25 mouse cellular contexts compared by ENCODE assay signal in the genomic region with DNA sequence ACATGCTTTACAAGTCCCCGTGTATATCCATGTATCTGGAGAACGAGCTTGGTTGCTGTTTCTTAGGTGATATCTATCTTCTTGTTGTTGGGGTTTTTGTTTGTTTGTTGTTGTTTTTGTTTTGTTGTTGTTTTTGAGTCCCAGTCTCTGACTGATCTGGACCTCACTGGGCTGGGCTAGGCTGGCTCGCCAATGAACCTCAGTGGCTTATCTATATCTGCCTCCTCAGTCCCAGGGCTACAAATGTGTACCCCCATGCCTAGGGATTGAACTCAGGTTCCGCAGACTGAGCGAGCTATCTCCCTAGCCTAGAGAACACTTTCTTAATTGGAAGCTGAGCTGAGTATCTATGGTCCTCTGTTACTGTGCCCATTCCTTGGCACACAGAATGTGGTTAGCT.
DNase-seq lines count a peak whose midpoint lies in the region; ATAC-seq and TF ChIP-seq lines count a peak whose summit lies in the region.
"Had no signal": no experiment of that assay in that cellular context is flagged by ENCODE, and none has a peak within 500 bp of the region (broad histone marks: within the 10 kb centered on the region; RNA-seq: fewer than 3 reads in every experiment).

No protein-coding gene starts in this region.

- H3K36me3 ChIP-seq in kidney, embryonic 15.5 days = no peaks in the 10 kb centered on the region
- H3K36me3 ChIP-seq in lung, postnatal 0 days (ENCODE audit: insufficient read depth, low read length) = no peaks in the 10 kb centered on the region
- no peaks in the 10 kb centered on the region for H3K36me3 ChIP-seq in liver, embryonic 15.5 days (replicated peaks)
- no peaks in the 10 kb centered on the region for H3K36me3 ChIP-seq in stomach, postnatal 0 days (ENCODE audit: control insufficient read depth, insufficient read depth, low read length)
- H3K36me3 ChIP-seq: embryonic facial prominence, embryonic 10.5 days; embryonic facial prominence, embryonic 15.5 days; forebrain, embryonic 12.5 days; limb, embryonic 10.5 days; limb, embryonic 15.5 days had no signal

- no peaks in the 10 kb centered on the region for H3K9me3 ChIP-seq in kidney, embryonic 15.5 days (replicated peaks)
- no peaks in the 10 kb centered on the region for H3K9me3 ChIP-seq in lung, postnatal 0 days (ENCODE audit: low read length)
- no peaks in the 10 kb centered on the region for H3K9me3 ChIP-seq in liver, embryonic 15.5 days (replicated peaks)
- no peaks in the 10 kb centered on the region for H3K9me3 ChIP-seq in stomach, postnatal 0 days (ENCODE audit: control insufficient read depth, low read length)
- H3K9me3 ChIP-seq: embryonic facial prominence, embryonic 10.5 days; embryonic facial prominence, embryonic 15.5 days; forebrain, embryonic 12.5 days; limb, embryonic 10.5 days; limb, embryonic 15.5 days had no signal

- no peak for TF ChIP-seq POLR2A in lung, adult 2 months (IDR thresholded peaks at IDR 0.05; ENCODE audit: borderline replicate concordance, extremely low read depth, low read depth, low read length)

- 88% methylated on average over 5 of the region's 5 CpGs for WGBS in kidney, embryonic 15.5 days
- 82% methylated on average over 5 of the region's 5 CpGs for WGBS in lung, postnatal 0 days
- 86% methylated on average over 5 of the region's 5 CpGs for WGBS in lung, adult 2 months
- 55% methylated on average over 5 of the region's 5 CpGs for WGBS in liver, embryonic 15.5 days (ENCODE audit: insufficient replicate concordance)
- 79% methylated on average over 5 of the region's 5 CpGs for WGBS in stomach, postnatal 0 days

- DNase-seq in kidney, adult 18-20 months = no peak
- DNase-seq in lung, postnatal 0 days (ENCODE audit: low spot score) = no peak
- DNase-seq in lung, adult 2 months = no peak
- no peak for DNase-seq in stomach, postnatal 0 days (ENCODE audit: low spot score)
- DNase-seq in right cerebral cortex, adult 2 months (ENCODE audit: low spot score in 2 of 2) = no peak
- no peak for DNase-seq in adrenal gland, postnatal 10 days
- DNase-seq: adrenal gland, adult 2 months; B cell, adult 2 months; cerebellum, adult 2 months; cerebellum, postnatal 25 days; forebrain, postnatal 0 days; layer of hippocampus, postnatal 36 days; right cerebral cortex, postnatal 4 days; thymus, postnatal 14 days had no signal

- no peaks in the 10 kb centered on the region for H3K27me3 ChIP-seq in kidney, embryonic 15.5 days
- no peaks in the 10 kb centered on the region for H3K27me3 ChIP-seq in lung, postnatal 0 days (replicated peaks; ENCODE audit: insufficient read depth, low read length)
- peaks cover 9% of the 10 kb centered on the region; the same call in 1 of the 2 replicates for H3K27me3 ChIP-seq in liver, embryonic 15.5 days
- no peaks in the 10 kb centered on the region for H3K27me3 ChIP-seq in stomach, postnatal 0 days (ENCODE audit: control insufficient read depth, insufficient read depth, low read length)
- H3K27me3 ChIP-seq: embryonic facial prominence, embryonic 15.5 days; limb, embryonic 15.5 days had no signal

- H3K27ac ChIP-seq in kidney, embryonic 15.5 days = peak overlapping the region; percentile 78; the same call in 1 of the 2 replicates
- no peak overlapping the region for H3K27ac ChIP-seq in lung, postnatal 0 days (ENCODE audit: low read length)
- peak overlapping the region; percentile 19 for H3K27ac ChIP-seq in liver, embryonic 15.5 days (replicated peaks)
- peak overlapping the region; percentile 53; the same call in 1 of the 2 replicates for H3K27ac ChIP-seq in stomach, postnatal 0 days (replicated peaks)
- H3K27ac ChIP-seq: embryonic facial prominence, embryonic 10.5 days; embryonic facial prominence, embryonic 15.5 days; forebrain, embryonic 12.5 days; heart, adult 2 months; hindbrain, embryonic 14.5 days; limb, embryonic 10.5 days; limb, embryonic 15.5 days had no signal

- H3K4me2 ChIP-seq in kidney, embryonic 15.5 days = no peak overlapping the region
- H3K4me2 ChIP-seq in lung, postnatal 0 days (replicated peaks; ENCODE audit: low read depth, low read length) = no peak overlapping the region
- peak overlapping the region; percentile 37 for H3K4me2 ChIP-seq in liver, embryonic 15.5 days
- no peak overlapping the region for H3K4me2 ChIP-seq in stomach, postnatal 0 days (replicated peaks; ENCODE audit: low read depth)
- H3K4me2 ChIP-seq: embryonic facial prominence, embryonic 15.5 days; forebrain, embryonic 12.5 days; hindbrain, embryonic 14.5 days; limb, embryonic 15.5 days; midbrain, embryonic 11.5 days had no signal

- H3K9ac ChIP-seq in kidney, embryonic 15.5 days = no peak overlapping the region
- no peak overlapping the region for H3K9ac ChIP-seq in lung, postnatal 0 days (replicated peaks; ENCODE audit: low read depth)
- H3K9ac ChIP-seq in liver, embryonic 15.5 days = no peak overlapping the region
- H3K9ac ChIP-seq in stomach, postnatal 0 days (ENCODE audit: low read length) = no peak overlapping the region
- H3K9ac ChIP-seq: embryonic facial prominence, embryonic 15.5 days; forebrain, embryonic 12.5 days; forebrain, postnatal 0 days; hindbrain, embryonic 14.5 days; limb, embryonic 15.5 days had no signal

- H3K4me3 ChIP-seq in kidney, embryonic 15.5 days (replicated peaks) = no peak overlapping the region
- H3K4me3 ChIP-seq in lung, postnatal 0 days (ENCODE audit: low read depth, low read length) = no peak overlapping the region
- no peak overlapping the region for H3K4me3 ChIP-seq in lung, adult 2 months (replicated peaks; ENCODE audit: extremely low read depth, low read depth, low read length)
- H3K4me3 ChIP-seq in liver, embryonic 15.5 days (replicated peaks) = no peak overlapping the region
- H3K4me3 ChIP-seq in stomach, postnatal 0 days (ENCODE audit: low read depth, low read length) = no peak overlapping the region
- H3K4me3 ChIP-seq: embryonic facial prominence, embryonic 10.5 days; embryonic facial prominence, embryonic 15.5 days; forebrain, embryonic 12.5 days; heart, adult 2 months; limb, embryonic 10.5 days; limb, embryonic 15.5 days had no signal

- ATAC-seq in kidney, embryonic 15.5 days (replicated peaks; ENCODE audit: low FRiP score) = no peak
- ATAC-seq in lung, postnatal 0 days = peak; percentile 8; the same call in 1 of the 2 replicates
- ATAC-seq in liver, embryonic 15.5 days (ENCODE audit: insufficient read depth) = no peak; the same call in 1 of the 2 replicates
- ATAC-seq in stomach, postnatal 0 days (ENCODE audit: low FRiP score, low TSS enrichment) = no peak
- ATAC-seq: forebrain, postnatal 0 days; midbrain, embryonic 16.5 days had no signal

- H3K4me1 ChIP-seq in kidney, embryonic 15.5 days = peaks cover 54% of the 10 kb centered on the region
- H3K4me1 ChIP-seq in lung, postnatal 0 days (ENCODE audit: insufficient read depth, low read depth, low read length) = no peaks in the 10 kb centered on the region
- H3K4me1 ChIP-seq in lung, adult 2 months (ENCODE audit: control insufficient read depth, insufficient read depth, low read length) = no peaks in the 10 kb centered on the region
- H3K4me1 ChIP-seq in liver, embryonic 15.5 days (replicated peaks) = peaks cover 46% of the 10 kb centered on the region
- no peaks in the 10 kb centered on the region for H3K4me1 ChIP-seq in stomach, postnatal 0 days (replicated peaks; ENCODE audit: control insufficient read depth, insufficient read depth)

- TF ChIP-seq EP300 in lung, postnatal 0 days (IDR thresholded peaks at IDR 0.05) = no peak
- TF ChIP-seq EP300 in stomach, postnatal 0 days (optimal IDR thresholded peaks at IDR 0.05) = no peak

- TF ChIP-seq CTCF in lung, postnatal 0 days (IDR thresholded peaks at IDR 0.05) = no peak
- TF ChIP-seq CTCF in lung, adult 2 months (IDR thresholded peaks at IDR 0.05; ENCODE audit: insufficient read depth, low read length) = no peak
- TF ChIP-seq CTCF in stomach, postnatal 0 days (IDR thresholded peaks at IDR 0.05; ENCODE audit: low read depth) = no peak
